Mouse (Mus musculus) heart, embryonic 16.5 days (tissue): ENCODE results near the gene Samd1. TPM values are rescaled to one million over a fixed set of nuclear protein-coding genes. Genes with fewer than 3 reads are reported as not detected.
A peak's percentile ranks its signal among the peaks of the same experiment; 100 is the strongest.

Experiments used
- ATAC-seq: fragments of 200-750 bp; cut with Nextera tagmentation; replicated peaks from 2 replicates; pipeline ENCODE4 v1.8.0; 2017; ENCODE audit warnings: moderate number of reproducible peaks; ENCODE audit not compliant: insufficient read depth, low FRiP score; ENCODE audit errors: extremely low read depth
- H3K27ac ChIP-seq: fragments of 300-500 bp; sonication (generic); 2 replicates; pipeline ENCODE4 v1.5.1; 2014; ENCODE audit warnings: mild to moderate bottlenecking, low read length, control low read depth, moderate library complexity
- H3K27me3 ChIP-seq: fragments of 300-500 bp; sonication (generic); 2 replicates; pipeline ENCODE4 v1.6.1; 2014; ENCODE audit warnings: low read length, mixed read lengths; ENCODE audit not compliant: control insufficient read depth, insufficient read depth
- H3K36me3 ChIP-seq: fragments of 300-500 bp; sonication (generic); 2 replicates; pipeline ENCODE4 v1.6.1; 2014; ENCODE audit not compliant: control insufficient read depth, insufficient read depth
- H3K4me1 ChIP-seq: fragments of 300-500 bp; sonication (generic); 2 replicates; pipeline ENCODE4 v1.6.1; 2014; ENCODE audit warnings: low read length, mixed read lengths; ENCODE audit not compliant: control insufficient read depth, insufficient read depth
- H3K4me2 ChIP-seq: fragments of 300-500 bp; sonication (generic); 2 replicates; pipeline ENCODE4 v1.6.1; 2014; ENCODE audit warnings: low read depth, mild to moderate bottlenecking, control low read depth, low read length
- H3K4me3 ChIP-seq: fragments of 300-500 bp; sonication (generic); 2 replicates; pipeline ENCODE4 v1.5.1; 2014; ENCODE audit warnings: mild to moderate bottlenecking, control low read depth, low read length
- H3K9ac ChIP-seq: fragments of 300-500 bp; sonication (generic); 2 replicates; pipeline ENCODE4 v1.6.1; 2014; ENCODE audit warnings: low read length, control low read depth
- H3K9me3 ChIP-seq: fragments of 300-500 bp; sonication (generic); replicated peaks from 2 replicates; pipeline ENCODE4 v1.6.1; 2016; ENCODE audit warnings: low read length; ENCODE audit not compliant: control insufficient read depth
- WGBS: fragments of 180-500 bp; shearing (Covaris S2); extraction: QIAGEN DNeasy Blood & Tissue Kit; methylation state at CpG from one replicate; pipeline ENCODE4 v1.1.7; 2014; 5-methylcytosine and 5-hydroxymethylcytosine counted together
- polyA plus RNA-seq: library from polyadenylated mRNA; unstranded; fragments of >200 nt; fragmentation: Nextera tagmentation; extraction: Ambion mirVana; gene quantifications from 2 replicates; pipeline ENCODE4 v1.2.1, GENCODE M21; 2015

Samd1 gene
- polyA plus RNA-seq, 1 experiment from 2014 or later, result 6.0 TPM

DNA sequence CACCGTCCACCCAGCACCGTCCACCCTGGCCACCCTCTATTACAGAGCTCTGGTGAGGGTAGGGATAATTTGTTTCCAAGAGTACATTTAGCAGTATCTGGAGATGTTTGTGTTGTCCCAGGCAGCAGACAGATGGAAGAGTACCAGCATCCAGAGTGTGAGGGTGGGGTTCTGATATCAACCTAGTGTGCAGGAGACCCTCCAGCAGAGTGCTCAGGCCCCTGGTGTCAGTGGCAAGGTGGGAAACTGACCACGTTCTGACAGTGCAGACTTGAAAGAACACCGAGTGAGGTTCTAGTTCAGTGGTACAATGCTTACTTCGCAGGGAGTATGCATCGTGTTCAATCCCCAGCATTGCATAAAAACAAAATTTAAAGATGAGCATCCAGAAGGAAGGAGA lies 25.8 kb upstream of the Samd1 start:
- Histone ChIP-seq H3K36me3 (peaks cover 23% of the 10 kb centered on the region), H3K27me3 (no peaks in the 10 kb centered on the region), H3K4me1 (peaks cover 25% of the 10 kb centered on the region), H3K4me2 (peak overlapping the region; percentile 94), H3K4me3 (peak overlapping the region; percentile 94), H3K9ac (no peak overlapping the region; the same call in 1 of the 2 replicates), H3K27ac (no peak overlapping the region; the same call in 1 of the 2 replicates), H3K9me3 (no peaks in the 10 kb centered on the region)
- 73% methylated on average over 6 of the region's 6 CpGs for whole genome bisulfite sequencing
- no peak for ATAC-seq

DNA sequence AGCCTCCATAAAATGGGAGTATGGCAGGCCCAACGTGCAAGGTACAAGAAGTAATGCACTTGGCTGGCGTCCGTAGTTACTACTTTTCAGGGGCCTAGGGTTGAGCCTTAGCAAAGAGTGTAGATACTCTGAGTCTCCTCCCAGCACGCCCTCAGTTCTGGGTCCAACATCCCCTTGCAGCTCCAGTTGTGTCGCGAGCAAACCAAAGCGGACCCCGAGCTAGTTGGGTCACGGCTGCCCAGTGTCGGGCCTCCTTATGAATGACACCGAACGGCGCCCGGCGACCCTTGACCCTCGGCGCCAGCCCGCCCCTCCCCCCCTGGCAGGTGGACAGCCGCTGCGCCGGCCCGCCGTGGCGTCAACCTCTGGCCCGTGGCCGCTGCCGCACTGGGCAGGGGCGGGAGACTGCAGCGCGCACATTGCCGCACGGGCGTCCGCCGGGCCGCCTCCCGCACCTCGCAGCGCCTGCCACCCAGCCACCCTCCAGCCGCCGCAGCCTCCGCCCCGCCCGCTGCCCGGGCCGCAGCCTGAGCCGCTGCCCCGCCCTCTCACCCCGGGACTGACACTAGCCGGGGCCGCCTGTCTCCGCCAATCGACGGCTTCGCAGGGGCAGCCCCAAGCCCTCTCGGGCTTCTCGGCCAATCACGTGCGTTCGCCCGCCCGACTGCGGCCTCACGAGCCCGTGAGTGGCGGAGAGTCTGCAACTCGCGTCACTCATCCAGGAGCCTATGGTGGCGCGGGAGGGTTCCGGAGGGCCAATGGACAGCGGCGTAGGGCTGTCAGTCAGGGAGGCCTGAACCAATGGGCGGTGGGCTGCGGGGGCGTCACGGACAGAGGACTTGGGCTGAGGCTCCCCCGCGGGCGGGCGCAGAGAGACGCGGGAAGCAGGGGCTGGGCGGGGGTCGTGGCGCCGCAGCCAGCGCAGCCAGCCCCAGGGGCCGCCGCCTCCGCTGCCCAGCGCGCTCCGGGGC lies 25.0 kb upstream of the Samd1 start, which contains the start of gene Prkaca:
Gene Prkaca (plus strand): TSS at position 844 of the 971 bp plus-strand sequence.
- H3K4me2 ChIP-seq, result peak within 1 kb of the TSS; percentile 94
- under 1% methylated on average over 81 of the region's 94 CpGs for WGBS
- H3K9me3 ChIP-seq, result no peaks in the 10 kb centered on the region

DNA sequence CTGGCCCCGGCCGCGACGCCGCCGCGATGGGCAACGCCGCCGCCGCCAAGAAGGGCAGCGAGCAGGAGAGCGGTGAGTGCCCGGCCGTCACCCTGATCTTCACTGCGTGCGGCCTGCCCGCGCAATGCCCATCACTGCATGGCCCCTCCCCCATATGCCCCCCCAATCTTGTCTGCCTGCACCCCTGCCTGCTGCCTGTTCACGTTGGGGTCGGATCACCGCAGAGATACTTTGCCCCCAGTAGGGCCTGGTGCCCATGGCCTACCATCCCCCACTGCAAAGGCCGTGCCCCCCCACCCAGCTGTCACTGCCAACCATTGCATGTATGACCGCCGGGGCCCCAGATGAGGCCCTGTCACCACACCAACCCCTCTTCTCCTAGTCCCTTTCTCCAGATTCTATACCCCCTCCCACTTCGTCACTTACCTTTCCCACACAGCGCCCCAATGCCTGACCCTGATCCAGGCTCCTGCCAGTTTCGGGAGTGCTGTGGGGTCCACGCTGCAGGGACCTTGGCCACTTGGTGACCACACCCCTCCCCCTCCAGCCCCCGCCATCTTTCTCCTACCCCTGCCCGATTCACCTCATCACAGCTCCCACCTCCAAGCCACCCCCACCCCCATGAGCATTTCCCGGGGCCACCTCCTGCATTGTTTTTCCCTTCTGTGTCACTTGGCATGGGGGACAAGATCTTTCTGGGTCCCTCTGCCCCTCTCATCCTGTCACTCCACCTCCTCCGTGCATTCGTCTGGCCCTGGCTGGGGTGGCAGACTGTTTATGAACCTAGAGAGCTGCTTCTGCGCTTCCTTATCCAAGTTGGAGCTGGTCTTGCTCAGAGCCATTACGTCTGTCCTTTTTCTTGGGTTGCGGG lies 24.1 kb upstream of the Samd1 start:
- peaks cover 8% of the 10 kb centered on the region for H3K36me3 ChIP-seq
- peak; percentile 2 for ATAC-seq
- H3K9ac ChIP-seq, result peak overlapping the region; percentile 97
- peak overlapping the region; percentile 75 for H3K4me2 ChIP-seq
- 2% methylated on average over 37 of the region's 37 CpGs for WGBS
- no peaks in the 10 kb centered on the region for H3K9me3 ChIP-seq
- peak overlapping the region; percentile 94 for H3K4me3 ChIP-seq
- no peaks in the 10 kb centered on the region for H3K27me3 ChIP-seq
- peak overlapping the region; percentile 85 for H3K27ac ChIP-seq
- peaks cover 42% of the 10 kb centered on the region for H3K4me1 ChIP-seq

More for the DNA sequence above, 25.0 kb upstream of the Samd1 start, which contains the start of gene Prkaca:
- Histone ChIP-seq H3K4me3 (peak within 1 kb of the TSS; percentile 94), H3K9ac (peak within 1 kb of the TSS; percentile 97), H3K27ac (peak within 1 kb of the TSS; percentile 85), H3K27me3 (no peaks in the 10 kb centered on the region), H3K4me1 (peaks cover 33% of the 10 kb centered on the region), H3K36me3 (peaks cover 18% of the 10 kb centered on the region)
- peak; percentile 99 for ATAC-seq

DNA sequence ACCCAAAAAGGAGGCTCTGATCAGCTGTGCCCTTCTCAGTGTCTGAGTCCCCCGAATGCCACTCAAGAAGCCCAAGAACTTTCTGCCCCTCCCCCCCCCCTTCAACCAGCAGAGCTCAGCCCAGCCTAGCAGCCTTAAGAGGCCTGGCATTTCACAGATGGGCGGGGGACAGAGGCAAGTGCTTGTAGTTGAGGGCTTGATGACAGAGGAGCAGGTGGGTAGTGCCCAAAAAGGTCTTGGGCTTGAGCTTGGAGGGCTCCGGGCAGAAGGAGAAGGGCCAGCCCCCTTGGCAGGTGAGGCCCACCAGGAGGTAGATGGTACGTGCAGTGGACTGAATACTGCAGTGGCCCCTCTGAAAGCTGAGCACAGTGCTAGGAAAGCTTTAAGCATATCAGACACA lies 23.0 kb upstream of the Samd1 start:
- Histone ChIP-seq H3K9ac (peak overlapping the region; percentile 97), H3K27ac (peak overlapping the region; percentile 85), H3K4me2 (peak overlapping the region; percentile 75)

DNA sequence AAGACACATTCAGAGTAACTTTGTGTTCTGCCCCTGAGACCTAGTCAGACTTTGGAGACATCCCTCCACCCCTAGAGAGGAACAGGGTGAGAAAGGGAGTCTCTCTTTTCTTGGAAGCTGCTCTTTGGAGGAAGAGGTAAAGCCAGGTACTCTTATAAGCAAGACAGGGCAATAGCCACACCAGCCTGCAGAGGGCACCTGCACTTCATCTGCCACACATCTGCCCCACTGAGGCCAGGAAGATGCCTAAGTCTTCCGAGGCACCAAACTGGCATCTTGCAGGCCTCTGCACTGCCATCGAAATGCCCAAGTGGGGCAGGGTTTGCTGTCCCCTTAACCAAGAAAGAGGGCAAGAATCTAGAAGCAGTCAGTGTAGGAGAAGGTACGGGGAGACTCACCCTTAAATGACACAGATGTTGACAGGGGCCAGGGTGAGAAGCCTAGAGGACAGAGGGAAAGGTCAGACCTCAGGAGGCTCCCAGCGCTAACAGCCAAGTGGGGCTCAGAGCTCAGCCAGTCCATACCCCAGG lies 21.3 kb upstream of the Samd1 start:
- 68% methylated on average over 4 of the region's 4 CpGs for WGBS
- peaks cover 63% of the 10 kb centered on the region for H3K4me1 ChIP-seq

More for the DNA sequence above, 23.0 kb upstream of the Samd1 start:
- H3K4me3 ChIP-seq, result peak overlapping the region; percentile 94
- H3K27me3 ChIP-seq, result no peaks in the 10 kb centered on the region
- peaks cover 53% of the 10 kb centered on the region for H3K4me1 ChIP-seq
- H3K36me3 ChIP-seq, result peaks cover 4% of the 10 kb centered on the region; the same call in 1 of the 2 replicates
- no peaks in the 10 kb centered on the region for H3K9me3 ChIP-seq
- whole genome bisulfite sequencing, result 41% methylated on average over 4 of the region's 4 CpGs
- no peak for ATAC-seq

DNA sequence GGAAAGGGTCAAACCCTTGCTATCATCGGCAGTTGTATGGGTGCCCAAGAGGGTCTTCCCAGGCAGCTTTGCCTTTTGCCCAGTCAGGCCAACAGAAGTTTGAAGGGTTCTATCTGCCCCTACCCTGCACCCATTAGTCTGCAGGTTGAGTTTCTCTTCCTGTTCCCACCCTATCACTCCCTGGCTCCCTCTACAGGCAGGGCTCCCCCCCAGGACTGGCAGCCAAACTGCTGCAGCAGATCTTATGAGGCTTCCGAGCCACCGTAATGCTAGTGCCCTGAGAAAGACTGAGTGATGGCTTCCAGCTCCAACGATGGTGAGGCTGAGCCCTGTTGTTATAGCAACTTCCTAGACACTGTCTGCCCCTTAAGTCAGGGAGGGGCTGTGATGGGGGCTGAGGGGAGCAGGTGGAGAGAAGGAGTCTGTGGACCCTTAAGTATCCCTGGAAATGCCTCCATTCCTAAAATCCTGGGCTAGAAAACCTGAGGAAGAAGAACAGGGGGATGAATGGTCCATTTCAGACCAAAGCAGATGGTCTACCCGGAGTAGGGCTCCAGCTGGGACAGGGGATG lies 20.6 kb upstream of the Samd1 start:
- Histone ChIP-seq H3K4me2 (no peak overlapping the region), H3K27me3 (no peaks in the 10 kb centered on the region), H3K4me3 (no peak overlapping the region), H3K4me1 (peaks cover 59% of the 10 kb centered on the region), H3K27ac (peak overlapping the region; percentile 99), H3K9me3 (no peaks in the 10 kb centered on the region), H3K9ac (no peak overlapping the region), H3K36me3 (peaks cover 7% of the 10 kb centered on the region)
- no peak for ATAC-seq
- WGBS, result 82% methylated on average over 5 of the region's 5 CpGs

More for the DNA sequence above, 21.3 kb upstream of the Samd1 start:
- H3K9me3 ChIP-seq, result no peaks in the 10 kb centered on the region
- no peak overlapping the region for H3K4me3 ChIP-seq
- H3K9ac ChIP-seq, result no peak overlapping the region
- no peak overlapping the region for H3K4me2 ChIP-seq
- no peak for ATAC-seq
- no peaks in the 10 kb centered on the region for H3K27me3 ChIP-seq
- peaks cover under 1% of the 10 kb centered on the region; the same call in 1 of the 2 replicates for H3K36me3 ChIP-seq
- H3K27ac ChIP-seq, result no peak overlapping the region

DNA sequence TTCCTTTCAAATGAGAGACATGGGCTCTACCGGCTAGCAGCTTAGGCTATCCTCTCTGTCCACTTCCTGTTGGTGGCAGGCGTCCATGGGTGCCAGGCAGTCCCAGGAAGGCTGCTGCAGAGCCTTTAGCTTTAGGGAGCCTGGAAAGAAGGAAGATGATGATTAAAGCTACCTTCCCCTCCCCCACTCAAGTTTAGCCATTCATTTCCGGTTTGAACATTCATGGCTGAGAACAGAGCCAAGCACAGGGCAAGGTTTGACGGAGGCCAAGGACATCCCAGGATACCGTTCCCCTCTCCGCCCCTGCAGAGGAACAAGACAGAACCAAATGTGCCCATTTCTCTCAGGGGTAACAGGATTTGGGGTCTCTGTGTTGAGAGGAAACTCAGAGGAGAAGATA lies 19.8 kb upstream of the Samd1 start:
- Histone ChIP-seq H3K4me2 (peak overlapping the region; percentile 50), H3K27me3 (no peaks in the 10 kb centered on the region), H3K27ac (peak overlapping the region; percentile 99), H3K36me3 (peaks cover 13% of the 10 kb centered on the region), H3K4me3 (peak overlapping the region; percentile 0), H3K4me1 (peaks cover 56% of the 10 kb centered on the region), H3K9ac (peak overlapping the region; percentile 63), H3K9me3 (no peaks in the 10 kb centered on the region)
- 34% methylated on average over 6 of the region's 6 CpGs for WGBS
- ATAC-seq, result no peak

DNA sequence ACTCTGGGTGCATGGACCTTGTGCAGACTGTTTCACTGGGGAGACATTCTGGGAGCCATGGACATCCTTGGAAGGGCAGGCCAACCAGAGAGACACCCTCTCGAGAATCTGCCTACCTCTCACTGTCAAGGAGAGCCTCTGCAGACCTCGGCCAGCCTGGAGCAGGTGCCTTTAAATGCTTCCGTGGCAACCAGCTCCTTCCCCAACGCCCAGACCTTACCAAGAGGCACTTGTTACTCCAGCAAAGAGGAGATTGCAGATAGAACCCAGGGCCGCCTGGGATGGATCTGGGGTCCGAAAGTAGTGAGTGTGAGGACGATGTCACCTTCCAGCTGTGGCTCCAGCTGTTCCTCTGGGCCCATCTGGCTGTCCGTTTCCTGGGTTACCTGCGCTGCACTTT lies 19.3 kb upstream of the Samd1 start:
- H3K27me3 ChIP-seq, result no peaks in the 10 kb centered on the region
- WGBS, result 60% methylated on average over 9 of the region's 9 CpGs
- H3K9me3 ChIP-seq, result no peaks in the 10 kb centered on the region
- peak overlapping the region; percentile 99 for H3K27ac ChIP-seq
- H3K4me3 ChIP-seq, result peak overlapping the region; percentile 0
- no peak for ATAC-seq
- peaks cover 13% of the 10 kb centered on the region for H3K36me3 ChIP-seq
- H3K9ac ChIP-seq, result peak overlapping the region; percentile 63
- H3K4me2 ChIP-seq, result peak overlapping the region; percentile 50
- peaks cover 56% of the 10 kb centered on the region for H3K4me1 ChIP-seq
